Mouse (Mus musculus): Measurements from ENCODE around the gene Ints7.

Ints7 gene

DNA sequence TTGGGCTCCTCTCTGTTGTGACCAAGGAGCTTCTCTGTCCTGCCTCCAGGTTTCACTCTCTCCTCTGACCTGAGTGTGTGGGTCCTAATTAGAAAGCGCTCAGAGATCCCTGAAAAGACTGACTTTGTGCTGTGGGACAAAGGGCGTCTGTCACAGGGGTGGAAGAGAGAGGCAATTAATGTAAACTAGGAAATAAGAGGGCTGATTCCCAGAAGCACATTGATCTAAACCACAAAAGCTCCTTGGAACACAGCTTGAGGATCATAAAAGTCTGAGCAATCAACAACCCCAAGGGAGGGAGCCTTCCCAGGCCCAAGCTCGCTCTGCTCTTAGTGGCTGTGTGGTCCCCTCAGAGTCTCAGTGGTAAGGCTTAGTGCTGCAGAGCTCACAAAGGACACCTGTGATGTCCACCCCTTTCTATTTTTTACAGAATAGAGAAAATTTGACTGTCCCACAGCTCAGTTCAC is 53.8 kb downstream of the Ints7 start:
- DNase-seq (ENCODE audit: low spot score in 2 of 2) = no peak

DNA sequence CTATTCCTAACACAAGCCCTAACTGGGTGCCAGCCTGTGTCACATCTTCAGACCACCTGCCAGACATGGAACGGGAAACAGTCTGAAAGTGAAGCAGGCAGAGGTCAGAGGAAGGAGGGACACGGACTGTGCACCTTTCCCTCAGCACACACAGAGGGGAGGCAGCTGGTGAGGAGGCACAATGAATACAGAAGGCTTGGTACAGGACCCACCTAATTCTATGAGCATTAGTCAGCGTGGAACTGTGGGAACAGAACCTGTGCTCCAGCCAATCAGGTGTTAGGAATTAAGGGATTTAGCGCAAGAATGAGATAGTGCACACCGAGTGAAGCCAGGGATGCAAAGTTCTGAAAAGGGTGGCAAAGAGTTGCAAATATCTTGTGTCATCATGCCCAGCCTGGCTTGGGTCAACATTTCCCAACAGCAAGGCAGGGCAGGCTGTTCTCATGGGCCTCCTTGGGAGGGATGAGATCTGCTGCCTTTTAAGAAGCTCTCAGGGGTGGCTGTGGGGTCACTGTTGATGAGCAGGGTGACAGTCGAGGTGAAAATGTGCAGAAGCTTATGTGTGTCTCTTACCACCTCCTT is 57.2 kb downstream of the Ints7 start:
- no peak for DNase-seq (ENCODE audit: low spot score in 2 of 2)

DNA sequence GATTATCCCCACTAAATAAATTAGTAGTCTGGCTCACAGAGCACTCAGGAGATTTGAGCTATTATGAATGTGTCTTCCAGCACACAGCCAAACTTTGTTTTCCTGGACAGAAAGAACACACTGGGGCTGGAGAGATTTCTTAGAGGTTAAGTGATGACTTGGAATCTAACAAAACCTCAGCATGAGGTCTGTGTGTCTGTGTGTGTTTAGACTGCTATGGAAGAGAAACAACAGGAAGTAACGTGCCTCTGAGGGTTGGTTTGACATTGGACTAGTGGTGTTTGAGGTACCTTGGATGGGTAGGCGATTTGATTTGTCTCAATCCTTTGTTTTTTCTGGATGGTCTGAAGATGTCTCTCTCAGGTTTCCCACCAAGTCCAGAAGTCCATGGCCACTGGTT is 58.7 kb downstream of the Ints7 start:
- no peak for DNase-seq (ENCODE audit: low spot score in 2 of 2)

DNA sequence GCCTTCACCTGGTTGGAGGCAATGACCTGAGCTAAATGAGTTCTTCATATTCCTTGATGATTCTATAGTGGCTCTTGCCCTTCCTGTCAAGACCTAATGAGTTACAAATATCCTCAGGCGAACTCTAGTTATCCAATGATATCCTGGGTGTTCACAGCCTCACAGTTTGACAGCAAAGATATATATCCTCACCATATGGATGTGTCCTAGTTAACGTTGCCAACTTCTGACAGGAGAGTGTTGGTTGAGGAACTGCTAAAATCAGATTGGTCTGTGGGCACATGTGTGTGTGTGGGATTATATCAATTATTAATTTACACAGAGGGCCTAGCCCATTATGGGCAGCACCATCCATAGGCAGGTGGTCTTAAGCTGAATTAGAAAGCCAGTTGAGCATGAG is 63.0 kb downstream of the Ints7 start:
- DNase-seq (ENCODE audit: low spot score in 2 of 2) = no peak

DNA sequence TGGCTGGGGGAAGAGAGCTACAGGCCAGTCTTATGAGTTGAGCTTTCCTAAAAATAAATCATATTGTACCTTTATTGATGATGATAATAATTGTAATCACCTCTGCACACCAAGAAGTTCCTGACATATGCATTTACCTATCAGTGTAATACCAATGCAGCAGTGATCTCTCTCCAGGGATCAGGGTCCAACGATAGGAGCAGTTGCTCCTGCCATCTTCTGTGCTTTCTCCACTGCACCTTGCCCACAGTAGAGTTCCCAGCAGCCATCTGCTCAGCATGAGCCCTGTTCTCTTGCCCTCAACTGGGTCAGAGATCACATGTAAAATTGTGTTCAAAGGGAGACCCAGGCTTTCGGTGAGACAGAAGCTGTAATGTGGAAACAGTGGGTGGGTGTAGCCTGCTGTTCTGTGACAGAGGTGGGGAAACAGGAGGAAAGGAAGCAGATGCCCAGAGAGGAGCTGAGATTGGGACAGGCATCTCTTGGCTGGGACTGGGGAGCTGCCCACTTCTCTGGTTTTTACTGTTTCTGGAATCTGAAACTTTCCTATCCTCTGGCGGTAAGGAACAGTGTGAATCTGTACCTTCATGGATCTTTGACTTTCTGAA is 63.9 kb downstream of the Ints7 start:
- no peak for DNase-seq (ENCODE audit: low spot score in 2 of 2)

DNA sequence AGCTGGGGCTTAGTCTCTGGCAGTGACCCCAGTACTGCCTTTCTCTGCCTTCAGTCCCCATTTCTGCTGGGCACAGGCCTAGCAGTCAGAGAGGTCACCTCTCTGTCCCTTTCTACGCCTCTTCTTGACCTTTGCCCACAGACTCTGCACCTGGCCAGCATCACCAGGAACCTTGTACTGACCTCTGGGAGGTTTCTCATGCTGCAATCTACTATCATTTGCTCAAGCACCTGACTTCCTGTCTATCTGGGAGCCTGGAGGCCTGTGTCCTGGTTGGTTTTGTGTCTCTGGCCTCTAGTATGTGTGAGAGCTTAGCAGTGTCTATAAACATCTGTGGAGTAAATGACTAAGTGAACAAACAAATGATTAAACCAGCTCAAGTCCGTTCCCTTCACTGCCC is 64.7 kb downstream of the Ints7 start:
- no peak for DNase-seq (ENCODE audit: low spot score in 2 of 2)

DNA sequence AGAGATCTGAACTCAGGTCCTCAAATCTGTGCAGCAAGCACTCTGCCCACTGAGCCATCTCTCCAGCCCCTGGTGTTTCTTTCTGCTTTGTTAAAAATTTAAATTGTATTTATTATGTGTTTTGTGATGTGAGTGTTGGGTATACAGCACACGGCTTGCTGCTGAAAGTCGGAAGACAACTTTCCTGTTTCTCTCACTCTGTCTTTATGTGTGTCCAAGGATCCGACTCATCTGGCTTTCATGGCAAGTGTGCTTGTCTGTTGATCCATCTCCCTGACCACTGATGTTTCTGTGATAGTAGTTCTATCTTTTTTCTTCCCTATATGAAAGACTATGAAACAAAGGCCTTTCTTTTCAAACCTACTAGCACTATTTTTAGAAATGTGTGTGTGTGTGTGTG is 65.4 kb downstream of the Ints7 start:
- DNase-seq (ENCODE audit: low spot score in 2 of 2) = no peak

DNA sequence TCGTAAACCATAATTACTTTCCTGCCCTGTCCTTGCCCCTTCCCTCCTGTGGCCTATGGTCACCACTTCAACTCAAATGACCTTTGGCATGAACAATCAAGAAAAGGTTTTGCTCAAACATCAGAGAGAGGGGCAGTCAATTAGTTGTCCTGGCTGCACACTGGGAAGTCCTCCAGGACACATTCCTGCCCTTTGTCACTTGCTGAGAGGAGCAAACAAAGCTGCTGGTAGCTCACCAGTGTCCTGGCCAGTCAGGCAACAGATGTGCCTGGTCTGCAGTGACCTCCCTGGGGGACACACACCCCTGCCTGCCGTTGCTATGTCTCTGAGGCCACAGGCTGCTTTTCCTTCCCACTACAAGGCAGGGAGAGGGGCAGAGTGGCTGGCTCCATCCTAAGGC is 66.0 kb downstream of the Ints7 start:
- DNase-seq (ENCODE audit: low spot score in 2 of 2) = no peak

DNA sequence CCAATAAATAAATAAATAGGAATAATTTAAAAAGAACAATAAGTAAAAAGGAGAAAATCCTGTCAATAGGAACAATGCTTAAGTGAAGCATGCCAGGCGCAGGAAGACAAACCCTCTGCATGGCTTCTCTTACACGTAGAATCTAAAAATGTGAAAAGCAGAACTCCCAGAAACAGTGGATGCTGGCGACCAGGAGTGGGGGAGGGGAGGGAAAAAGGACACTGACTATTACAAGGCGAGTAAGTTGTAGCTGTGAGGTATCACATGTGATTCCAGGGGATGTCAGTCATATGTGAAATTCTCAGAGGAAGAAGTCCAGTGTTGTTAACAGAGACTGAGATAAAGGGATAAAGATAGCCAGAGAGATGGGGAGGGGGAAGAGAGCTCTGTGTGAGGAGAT is 67.5 kb downstream of the Ints7 start:
- no peak for DNase-seq (ENCODE audit: low spot score in 2 of 2)

DNA sequence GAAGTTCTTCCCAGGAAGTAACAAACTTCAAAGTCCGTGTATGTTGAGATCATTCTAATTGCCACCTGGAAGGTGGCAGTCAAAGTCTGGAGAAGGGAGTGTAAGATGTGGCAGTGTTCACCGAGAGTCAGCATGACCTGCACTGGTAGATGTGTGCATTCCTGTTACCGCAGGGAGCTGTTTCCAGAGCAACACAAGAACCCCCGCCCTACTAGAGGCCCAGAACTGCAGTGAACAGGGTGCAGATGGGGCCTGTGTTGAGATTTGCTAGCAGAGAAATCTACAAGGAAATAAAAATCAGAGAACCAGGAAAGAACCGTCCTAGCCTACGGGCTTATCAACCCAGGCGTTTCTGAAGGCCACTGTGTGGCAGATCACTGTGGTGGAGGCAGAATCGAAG is 70.5 kb downstream of the Ints7 start:
- no peak for DNase-seq (ENCODE audit: low spot score in 2 of 2)

DNA sequence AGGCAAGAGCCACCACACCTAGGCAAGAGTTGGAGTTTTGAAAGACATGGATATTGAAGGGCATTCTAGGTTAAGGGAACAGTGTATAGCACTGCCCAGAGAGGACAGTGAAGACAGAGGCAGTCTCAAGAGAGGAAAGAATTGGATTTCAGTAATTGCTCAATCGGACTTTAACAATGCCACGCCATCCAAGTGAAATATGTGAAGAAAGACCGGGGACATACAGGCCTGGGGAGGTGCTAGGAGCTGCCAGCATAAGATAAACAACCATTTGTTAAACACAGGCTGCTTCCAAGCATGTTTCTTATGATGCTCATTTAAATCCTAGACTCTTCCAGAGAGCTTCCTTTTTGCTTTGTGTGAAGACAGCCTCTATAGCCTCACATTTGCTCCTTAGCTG is 72.2 kb downstream of the Ints7 start:
- DNase-seq (ENCODE audit: low spot score in 2 of 2) = no peak

DNA sequence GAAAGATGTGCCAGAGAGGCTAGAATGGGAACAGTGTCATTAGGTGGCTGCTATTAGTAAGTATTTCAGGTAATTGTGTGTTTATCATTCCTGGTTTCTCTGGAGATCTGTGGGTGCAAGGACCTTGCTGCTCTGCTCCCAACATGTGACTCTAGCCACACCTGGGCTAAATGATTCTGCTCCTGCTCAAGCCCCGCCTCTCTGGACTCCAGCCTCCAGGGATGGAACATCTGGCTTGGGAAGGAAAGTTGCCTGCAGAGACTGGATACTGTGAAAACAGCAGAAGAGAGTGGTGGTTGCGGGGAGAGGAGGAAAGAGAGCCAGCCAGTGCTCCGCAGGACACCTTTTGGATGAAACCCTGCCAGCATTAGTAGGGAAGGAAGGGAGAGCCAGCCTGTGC is 84.0 kb downstream of the Ints7 start:
- no peak for DNase-seq (ENCODE audit: low spot score in 2 of 2)

DNA sequence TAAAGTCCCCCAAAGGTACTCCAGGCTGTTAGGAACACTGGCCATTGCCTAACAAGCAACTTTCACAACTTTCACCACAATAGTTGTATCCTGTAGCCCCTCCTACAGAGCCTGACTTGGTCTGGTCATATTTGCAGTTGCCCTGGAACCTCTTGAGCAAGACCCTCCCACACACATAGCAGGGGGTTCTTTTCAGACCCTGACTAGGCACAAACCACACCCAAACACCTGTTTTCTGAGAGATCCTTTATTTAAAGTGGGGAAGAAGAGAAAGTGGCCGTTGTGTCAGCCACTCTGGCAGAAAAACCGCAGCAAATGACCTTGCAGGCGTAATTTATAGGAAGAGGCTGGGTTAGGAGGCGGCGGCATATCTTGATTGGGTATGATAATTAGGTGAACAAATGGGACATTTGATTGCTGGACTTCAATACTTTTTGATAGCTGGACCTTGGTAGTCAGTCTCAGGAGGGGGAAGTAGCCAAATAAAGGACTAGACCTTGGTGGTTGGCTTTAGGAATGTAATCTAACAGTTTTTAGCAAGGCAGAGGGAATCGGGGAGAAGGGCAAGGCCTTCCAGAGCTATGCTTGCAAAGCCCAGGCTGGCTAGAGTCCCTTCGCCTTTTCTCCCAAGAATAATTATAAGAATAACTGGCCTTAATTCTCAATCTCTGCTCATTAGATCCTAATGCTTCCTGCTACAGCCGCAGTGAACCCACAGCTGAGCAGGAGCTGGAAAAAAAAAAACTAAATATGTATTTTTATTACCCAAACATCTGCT is 85.8 kb downstream of the Ints7 start:
- no peak for DNase-seq (ENCODE audit: low spot score in 2 of 2)

DNA sequence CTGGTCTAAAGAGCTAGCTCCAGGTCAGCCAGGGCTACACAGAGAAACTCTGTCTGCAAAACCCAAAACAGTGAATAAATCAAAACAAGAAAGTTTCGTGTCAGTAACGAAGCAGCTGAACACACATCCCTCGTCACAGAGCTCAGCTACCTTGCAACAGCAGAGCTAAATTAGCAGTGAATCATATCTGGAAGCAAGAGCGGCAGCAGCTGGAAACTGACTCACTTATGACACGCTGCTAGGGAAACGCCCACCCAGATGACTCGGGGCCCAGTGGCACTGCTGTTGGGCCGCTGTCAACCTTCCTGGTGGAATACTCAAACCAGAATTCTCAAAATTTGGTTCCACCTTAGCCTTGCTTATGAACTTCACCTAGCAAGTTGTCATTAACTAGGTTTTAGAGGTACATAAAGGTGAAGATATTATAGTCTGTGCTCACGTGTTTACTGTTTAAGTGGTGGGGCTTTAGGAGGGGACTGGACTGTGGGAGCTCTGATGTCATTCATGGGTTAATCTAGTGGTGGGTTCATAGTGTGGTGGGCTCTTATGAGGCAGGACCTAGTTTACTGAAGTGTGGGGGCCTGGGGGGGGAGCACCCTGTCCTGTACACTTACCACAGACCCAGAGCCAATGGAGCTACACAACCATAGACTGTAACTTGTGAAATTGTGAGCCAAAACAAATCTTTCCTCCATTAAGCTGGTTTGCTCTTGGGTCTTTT is 86.9 kb downstream of the Ints7 start:
- DNase-seq (ENCODE audit: low spot score in 2 of 2) = no peak

DNA sequence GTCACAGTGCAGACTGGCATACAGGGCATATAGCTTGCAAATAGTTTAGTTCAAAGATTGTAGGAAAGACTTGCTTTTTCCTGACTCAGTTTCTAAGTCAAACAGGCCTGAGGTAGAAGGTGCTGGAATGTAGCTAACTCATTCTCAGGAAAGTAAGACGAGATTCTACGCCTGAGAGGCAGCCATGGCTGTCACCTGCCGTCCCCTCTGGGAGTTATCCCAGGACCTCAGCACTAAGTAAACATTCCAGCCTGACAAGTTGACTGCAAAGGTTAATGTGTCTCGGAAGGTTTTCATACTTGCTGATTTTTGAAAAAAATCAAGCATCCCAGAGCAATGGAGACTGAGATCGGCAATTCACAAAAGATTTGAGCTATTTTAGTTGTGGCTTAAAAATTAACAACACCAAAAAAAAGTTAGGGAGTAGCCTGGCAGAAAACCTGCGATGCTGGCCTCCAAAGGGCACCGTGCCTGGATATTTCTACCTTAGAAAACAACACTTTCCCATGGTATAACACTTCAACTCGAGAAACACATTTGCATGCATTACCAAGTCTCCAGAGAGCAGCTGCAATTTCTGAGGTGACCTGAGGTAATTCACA is 87.6 kb downstream of the Ints7 start:
- DNase-seq (ENCODE audit: low spot score in 2 of 2) = no peak

DNA sequence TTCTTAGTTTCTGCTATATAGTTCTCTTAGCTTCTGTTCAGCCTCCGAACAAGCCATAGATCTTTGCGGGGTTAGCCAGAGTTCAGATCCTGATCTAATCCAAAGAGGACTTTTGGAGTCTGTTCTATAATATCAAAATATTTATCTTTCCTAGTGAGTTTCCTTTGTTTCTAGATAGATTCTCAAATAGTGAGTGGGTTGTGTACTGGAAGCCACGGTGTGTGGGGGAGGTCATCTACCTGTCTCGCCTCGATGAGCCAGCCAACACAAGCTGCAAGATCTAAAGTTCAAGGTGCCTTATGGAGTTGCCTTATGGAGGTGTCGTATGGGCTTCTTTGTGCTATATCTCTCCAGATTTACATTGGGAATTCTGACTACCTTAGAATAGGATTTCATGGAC is 88.2 kb downstream of the Ints7 start:
- DNase-seq (ENCODE audit: low spot score in 2 of 2) = no peak

DNA sequence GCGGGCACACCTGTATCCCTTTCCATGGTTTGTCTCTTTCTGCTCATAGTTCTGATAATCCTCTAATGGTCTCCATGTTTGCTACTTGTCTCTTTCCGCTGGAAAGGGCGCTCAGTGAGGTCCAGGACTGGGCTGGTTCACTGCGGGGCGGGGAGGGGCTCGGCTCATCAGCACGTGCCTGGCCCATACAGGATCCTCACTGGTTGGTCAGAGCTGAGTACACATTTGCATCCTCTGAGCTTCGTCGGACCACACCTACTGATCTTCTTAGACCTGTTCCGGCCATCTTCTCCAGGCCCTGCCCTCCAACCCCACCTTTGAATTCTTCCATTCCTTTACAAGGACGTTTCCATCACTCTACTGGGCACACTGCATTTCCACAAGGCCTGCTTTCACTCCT is 90.9 kb downstream of the Ints7 start:
- DNase-seq (ENCODE audit: low spot score in 2 of 2) = no peak

DNA sequence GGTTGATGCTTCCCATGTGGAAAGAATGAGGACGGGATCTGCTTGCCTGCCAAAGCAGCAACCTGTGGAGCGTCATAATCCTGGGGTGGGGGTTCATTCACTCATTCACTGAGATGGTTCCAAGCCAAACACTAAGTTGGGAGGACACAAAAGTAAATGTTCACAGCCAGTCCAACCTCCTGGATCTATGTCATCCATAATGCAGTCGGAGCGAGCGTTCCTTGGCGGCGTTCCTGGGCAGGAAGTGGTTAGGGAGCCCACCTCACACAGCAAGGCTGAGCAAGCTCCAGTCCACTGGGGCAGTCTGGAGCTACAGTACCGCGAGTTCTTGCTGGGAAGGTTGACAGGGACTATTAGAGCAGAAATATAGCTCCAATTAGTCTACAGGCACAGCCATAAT is 92.6 kb downstream of the Ints7 start:
- DNase-seq (ENCODE audit: low spot score in 2 of 2) = no peak
